Mouse (Mus musculus) lung, postnatal 14 days (tissue): Measurements from ENCODE around the gene Pkmyt1.

Experiments used
- DNase-seq: peaks from one replicate; pipeline ENCODE4 v3.0.0; 2021

The Pkmyt1 gene

GRCm38 (mm10) chr17:23725999-23726757, at the start of gene Pkmyt1:
Pkmyt1 (plus strand) TSS chr17:23726336.
- DNase-seq = peak; percentile 97

GRCm38 (mm10) chr17:23676473-23677031, 49.6 kb upstream of the Pkmyt1 start:
- DNase-seq = peak; percentile 62

- DNase-seq = peak; percentile 85
These were observed 48.9 kb upstream of the Pkmyt1 start, which contains the start of gene Tnfrsf12a for GRCm38 (mm10) chr17:23677236-23677679. Tnfrsf12a (minus strand) TSS chr17:23677468.

- DNase-seq = no peak
These were observed 46.9 kb upstream of the Pkmyt1 start, which contains the start of gene Cldn6 for GRCm38 (mm10) chr17:23679127-23679835. Cldn6 (plus strand) TSS chr17:23679249.

GRCm38 (mm10) chr17:23680336-23680735, 45.8 kb upstream of the Pkmyt1 start:
- DNase-seq = no peak

- DNase-seq = no peak
These were observed 45.0 kb upstream of the Pkmyt1 start for GRCm38 (mm10) chr17:23681086-23681485.

GRCm38 (mm10) chr17:23682092-23682491, 44.0 kb upstream of the Pkmyt1 start:
- DNase-seq = no peak

- no peak for DNase-seq
These were observed 43.6 kb upstream of the Pkmyt1 start for GRCm38 (mm10) chr17:23682530-23682929.

- DNase-seq = no peak
These were observed 42.9 kb upstream of the Pkmyt1 start for GRCm38 (mm10) chr17:23683226-23683625.

- no peak for DNase-seq
These were observed 42.1 kb upstream of the Pkmyt1 start, which contains the start of gene Cldn9 for GRCm38 (mm10) chr17:23683856-23684672. Cldn9 (minus strand) TSS chr17:23684026.

GRCm38 (mm10) chr17:23694491-23694890, 31.6 kb upstream of the Pkmyt1 start:
- no peak for DNase-seq

- no peak for DNase-seq
These were observed 30.3 kb upstream of the Pkmyt1 start for GRCm38 (mm10) chr17:23695801-23696200.

GRCm38 (mm10) chr17:23699131-23700077, 26.7 kb upstream of the Pkmyt1 start:
- DNase-seq = peak; percentile 51

- peak; percentile 92 for DNase-seq
These were observed 26.1 kb upstream of the Pkmyt1 start for GRCm38 (mm10) chr17:23700079-23700478.

- no peak for DNase-seq
These were observed 22.8 kb upstream of the Pkmyt1 start for GRCm38 (mm10) chr17:23703301-23703700.

- no peak for DNase-seq
These were observed 21.4 kb upstream of the Pkmyt1 start for GRCm38 (mm10) chr17:23704741-23705140.

- no peak for DNase-seq
These were observed 20.5 kb upstream of the Pkmyt1 start for GRCm38 (mm10) chr17:23705525-23706104.

- DNase-seq = peak; percentile 79
These were observed 19.9 kb upstream of the Pkmyt1 start for GRCm38 (mm10) chr17:23706212-23706611.

GRCm38 (mm10) chr17:23717003-23717402, 9.1 kb upstream of the Pkmyt1 start:
- no peak for DNase-seq

GRCm38 (mm10) chr17:23719455-23719854, 6.7 kb upstream of the Pkmyt1 start:
- no peak for DNase-seq

- no peak for DNase-seq
These were observed 4.2 kb upstream of the Pkmyt1 start for GRCm38 (mm10) chr17:23721886-23722285.
